Mouse (Mus musculus) forebrain, postnatal 0 days (tissue): ENCODE data around the gene Psenen. TPM values are rescaled to one million over a fixed set of nuclear protein-coding genes. Genes with fewer than 3 reads are reported as not detected.

Source experiments
- ATAC-seq: fragments of 200-750 bp; cut with Nextera tagmentation; 2 replicates; pipeline ENCODE4 v1.8.0; 2017; ENCODE audit warnings: mild to moderate bottlenecking, moderate library complexity
- DNase-seq: peaks from one replicate; pipeline ENCODE4 v3.0.0-alpha.2; 2015
- H3K27ac ChIP-seq: fragments of 300-500 bp; sonication (generic); 2 replicates; pipeline ENCODE4 v1.5.1; 2014; ENCODE audit warnings: low read depth, mild to moderate bottlenecking, antibody characterized with exemption, low read length, moderate library complexity, mixed read lengths
- H3K27me3 ChIP-seq: fragments of 300-500 bp; sonication (generic); 2 replicates; pipeline ENCODE4 v1.6.1; 2014; ENCODE audit warnings: mild to moderate bottlenecking, low read length, mixed read lengths; ENCODE audit not compliant: insufficient read depth
- H3K36me3 ChIP-seq: fragments of 300-500 bp; sonication (generic); 2 replicates; pipeline ENCODE4 v1.6.1; 2014; ENCODE audit warnings: mild to moderate bottlenecking, moderate library complexity; ENCODE audit not compliant: insufficient read depth
- H3K4me1 ChIP-seq: fragments of 300-500 bp; sonication (generic); 2 replicates; pipeline ENCODE4 v1.6.1; 2014; ENCODE audit warnings: antibody characterized with exemption; ENCODE audit not compliant: insufficient read depth
- H3K4me2 ChIP-seq: fragments of 300-500 bp; sonication (generic); 2 replicates; pipeline ENCODE4 v1.6.1; 2014; ENCODE audit warnings: low read depth, mild to moderate bottlenecking, moderate library complexity
- H3K4me3 ChIP-seq: fragments of 300-500 bp; sonication (generic); 2 replicates; pipeline ENCODE4 v1.5.1; 2014; ENCODE audit warnings: low read depth, low read length, mixed read lengths
- H3K9ac ChIP-seq: fragments of 300-500 bp; sonication (generic); 2 replicates; pipeline ENCODE4 v1.6.1; 2014; ENCODE audit warnings: mild to moderate bottlenecking
- H3K9me3 ChIP-seq: fragments of 300-500 bp; sonication (generic); 2 replicates; pipeline ENCODE4 v1.6.1; 2016; ENCODE audit warnings: low read length
- CTCF ChIP-seq: sonication (generic); IDR thresholded peaks from 2 replicates; pipeline ENCODE4 v1.5.1; 2016; ENCODE audit warnings: antibody characterized with exemption, control low read depth, low read depth
- WGBS: fragments of 180-500 bp; shearing (Covaris S2); extraction: QIAGEN DNeasy Blood & Tissue Kit; methylation state at CpG from one replicate; pipeline ENCODE4 v1.1.7; 2014; 5-methylcytosine and 5-hydroxymethylcytosine counted together
- polyA plus RNA-seq: library from polyadenylated mRNA; unstranded; fragments of >200 nt; fragmentation: Nextera tagmentation; extraction: Ambion mirVana; gene quantifications from 2 replicates; pipeline ENCODE4 v1.2.1, GENCODE M21; 2015
- total RNA-seq: library from RNA; depleted of rRNA; stranded (reverse); fragments of >200 nt; gene quantifications from 2 replicates; pipeline ENCODE4 v1.2.3, GENCODE M21; 2014

Gene Psenen
- total and polyA plus RNA-seq, 2 experiments from 2014 or later: 70.9 to 141 TPM

- H3K9me3 ChIP-seq: no peaks in the 10 kb centered on the region
- ATAC-seq (no peak), DNase-seq (no peak)
- H3K27me3 ChIP-seq: no peaks in the 10 kb centered on the region
- no peak overlapping the region for H3K9ac ChIP-seq
- H3K36me3 ChIP-seq: peaks cover 22% of the 10 kb centered on the region
- WGBS: 89% methylated on average over 2 of the region's 2 CpGs
- H3K27ac ChIP-seq: no peak overlapping the region
- no peaks in the 10 kb centered on the region for H3K4me1 ChIP-seq
- H3K4me2 ChIP-seq: no peak overlapping the region
- H3K4me3 ChIP-seq: no peak overlapping the region
- no peak for TF ChIP-seq CTCF
Measured at GRCm38 (mm10) chr7:30544327-30544726, 19.1 kb downstream of the Psenen start.

DNA sequence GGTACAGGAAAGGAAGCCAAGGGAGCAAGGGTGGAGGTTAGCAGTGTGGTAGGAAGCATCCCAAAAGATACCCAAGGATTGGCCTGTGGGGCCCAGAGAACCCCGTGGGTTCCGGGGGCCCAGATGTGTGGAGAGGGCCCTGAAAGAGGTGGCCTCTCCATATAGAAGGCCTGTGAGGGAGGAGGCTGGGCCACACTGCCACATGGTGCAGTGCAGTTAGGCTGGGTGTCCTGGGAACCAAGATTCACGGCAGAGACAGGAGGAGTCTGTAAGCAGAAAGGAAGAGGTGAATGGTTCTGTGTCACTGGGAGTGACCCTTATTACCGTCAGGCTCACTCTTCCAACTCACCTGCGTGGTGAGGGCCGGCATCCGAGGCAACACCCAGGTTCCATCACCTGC, 22.9 kb downstream of the Psenen start:
- H3K4me3 ChIP-seq: no peak overlapping the region

GRCm38 (mm10) chr7:30534633-30535577, 28.5 kb downstream of the Psenen start, which contains the start of gene Arhgap33:
Gene Arhgap33, minus strand, starts transcription at chr7:30535060.
- Histone ChIP-seq H3K36me3 (peaks cover 38% of the 10 kb centered on the region), H3K9me3 (no peaks in the 10 kb centered on the region), H3K9ac (peak within 1 kb of the TSS; percentile 94), H3K27ac (peak within 1 kb of the TSS; percentile 94), H3K27me3 (no peaks in the 10 kb centered on the region), H3K4me1 (peaks cover 20% of the 10 kb centered on the region), H3K4me2 (peak within 1 kb of the TSS; percentile 83), H3K4me3 (peak within 1 kb of the TSS; percentile 88)
- DNase-seq (peak; percentile 99), ATAC-seq (peak; percentile 90)
- 3% methylated on average over 43 of the region's 84 CpGs for WGBS
- no peak for TF ChIP-seq CTCF

More for the DNA sequence above, 22.9 kb downstream of the Psenen start:
- no peak for TF ChIP-seq CTCF
- Histone ChIP-seq H3K36me3 (peaks cover 10% of the 10 kb centered on the region; the same call in 1 of the 2 replicates), H3K4me2 (no peak overlapping the region), H3K27me3 (no peaks in the 10 kb centered on the region), H3K27ac (no peak overlapping the region), H3K9ac (no peak overlapping the region), H3K9me3 (no peaks in the 10 kb centered on the region), H3K4me1 (0 out of 2 replicates have a peak, but pooled peaks cover under 1% of the 10 kb centered on the region)
- DNase-seq (no peak), ATAC-seq (no peak)
- WGBS: 88% methylated on average over 7 of the region's 7 CpGs

DNA sequence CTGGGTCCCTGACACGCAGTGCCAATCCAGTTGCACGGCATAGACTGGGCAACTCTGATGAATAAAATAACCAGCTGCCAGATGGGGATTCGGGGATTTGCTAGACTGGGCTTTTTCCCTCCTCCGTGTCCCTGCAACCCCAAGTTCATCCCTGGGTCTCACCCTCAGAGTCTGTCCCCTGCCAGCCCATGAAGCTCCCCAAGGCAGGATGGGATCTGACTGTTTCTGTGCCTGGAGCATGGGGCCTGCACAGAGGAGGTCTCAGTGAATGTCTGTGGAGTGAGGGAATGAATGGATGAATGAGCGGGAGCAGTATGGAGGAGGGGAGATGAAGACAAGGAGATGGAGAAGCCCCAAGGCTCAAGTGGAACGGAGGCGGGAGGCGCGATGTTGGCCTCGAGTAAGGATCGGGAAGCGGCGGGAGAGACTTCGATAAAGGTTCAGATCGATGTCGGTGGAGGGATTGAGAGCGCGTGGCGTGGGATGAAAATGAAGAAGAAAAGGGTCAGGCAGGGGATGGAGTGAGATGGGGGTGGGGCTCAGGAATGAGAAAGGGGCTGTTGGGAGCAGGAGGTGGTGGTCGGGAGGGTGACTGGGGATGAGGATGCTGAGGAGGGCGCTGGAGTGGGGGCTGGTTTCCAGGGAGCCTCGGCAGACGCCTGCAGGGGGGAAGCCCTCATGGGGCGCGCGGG, 29.3 kb downstream of the Psenen start:
- Histone ChIP-seq H3K9me3 (no peaks in the 10 kb centered on the region), H3K4me1 (peaks cover 20% of the 10 kb centered on the region), H3K4me3 (peak overlapping the region; percentile 88), H3K4me2 (peak overlapping the region; percentile 83), H3K9ac (peak overlapping the region; percentile 94), H3K36me3 (peaks cover 39% of the 10 kb centered on the region), H3K27ac (peak overlapping the region; percentile 94), H3K27me3 (no peaks in the 10 kb centered on the region)
- no peak for TF ChIP-seq CTCF
- WGBS: 2% methylated on average over 25 of the region's 26 CpGs
- DNase-seq: peak; percentile 65
- ATAC-seq: peak; percentile 41

- TF ChIP-seq CTCF: no peak
- H3K27me3 ChIP-seq: no peaks in the 10 kb centered on the region
- H3K4me3 ChIP-seq: peak overlapping the region; percentile 88
- peaks cover 20% of the 10 kb centered on the region for H3K4me1 ChIP-seq
- no peak for DNase-seq
- peak overlapping the region; percentile 83 for H3K4me2 ChIP-seq
- H3K36me3 ChIP-seq: peaks cover 51% of the 10 kb centered on the region
- H3K9me3 ChIP-seq: no peaks in the 10 kb centered on the region
- no peak for ATAC-seq
- 0 out of 2 replicates have a peak overlapping the region, but pooled peaks have one; percentile 15 for H3K27ac ChIP-seq
- H3K9ac ChIP-seq: peak overlapping the region; percentile 94
- WGBS: 8% methylated on average over 8 of the region's 8 CpGs
Measured at GRCm38 (mm10) chr7:30532931-30533330, 30.5 kb downstream of the Psenen start.

DNA sequence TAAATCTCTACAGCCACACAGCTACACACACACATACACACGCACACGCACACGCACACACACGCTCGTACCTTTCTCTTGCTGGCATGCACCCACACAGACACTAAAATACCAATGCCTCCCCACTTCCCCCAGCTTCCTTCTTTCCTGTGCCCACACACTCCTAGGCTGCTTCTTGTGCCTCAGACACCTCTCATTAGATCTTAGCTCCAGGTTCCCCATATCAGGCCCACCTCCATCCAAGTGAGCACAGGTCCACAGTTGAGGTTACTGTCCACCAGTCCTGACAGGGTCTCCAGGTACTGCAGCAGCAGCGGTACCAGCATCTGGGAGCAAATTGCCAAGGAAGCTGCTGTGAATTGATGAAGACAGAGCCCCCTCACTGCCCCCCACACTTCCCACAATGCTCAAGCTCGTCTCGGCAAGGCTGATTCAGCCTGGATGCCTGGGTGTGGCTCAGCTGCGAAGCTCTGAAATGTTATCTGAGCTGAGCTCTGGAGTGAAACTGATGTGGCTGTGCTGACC, 32.1 kb downstream of the Psenen start:
- H3K4me3 ChIP-seq: no peak overlapping the region
- WGBS: 79% methylated on average over 9 of the region's 9 CpGs
- DNase-seq (no peak), ATAC-seq (no peak)
- H3K27me3 ChIP-seq: no peaks in the 10 kb centered on the region
- TF ChIP-seq CTCF: no peak
- H3K4me2 ChIP-seq: 0 out of 2 replicates have a peak overlapping the region, but pooled peaks have one; percentile 2
- no peaks in the 10 kb centered on the region for H3K9me3 ChIP-seq
- H3K9ac ChIP-seq: no peak overlapping the region
- peaks cover 20% of the 10 kb centered on the region for H3K4me1 ChIP-seq
- peaks cover 66% of the 10 kb centered on the region for H3K36me3 ChIP-seq
- H3K27ac ChIP-seq: no peak overlapping the region
